Mouse (Mus musculus): ENCODE results near the gene Zfp13.
"Not testable (repeated sequence)": the region's sequence is repeated elsewhere in the genome, so short reads cannot be mapped to it uniquely, and the experiment has no call there.

Gene Zfp13

GRCm38 (mm10) chr17:23549441-23549840 is 49.8 kb downstream of the Zfp13 start:
- DNase-seq = peak; percentile 33

- peak; percentile 80 for DNase-seq
These were observed 50.7 kb downstream of the Zfp13 start for GRCm38 (mm10) chr17:23548615-23549014.

GRCm38 (mm10) chr17:23547681-23548443 is 51.4 kb downstream of the Zfp13 start:
- peak; percentile 1 for DNase-seq

GRCm38 (mm10) chr17:23546702-23547505 is 52.4 kb downstream of the Zfp13 start:
- peak; percentile 85 for DNase-seq

GRCm38 (mm10) chr17:23546333-23546701 is 53.0 kb downstream of the Zfp13 start:
- DNase-seq = peak; percentile 56

GRCm38 (mm10) chr17:23545841-23546240 is 53.4 kb downstream of the Zfp13 start:
- DNase-seq = peak; percentile 2

- DNase-seq = peak; percentile 1
These were observed 54.5 kb downstream of the Zfp13 start for GRCm38 (mm10) chr17:23544766-23545165.

GRCm38 (mm10) chr17:23543983-23544382 is 55.3 kb downstream of the Zfp13 start:
- DNase-seq = no peak

GRCm38 (mm10) chr17:23543325-23543724 is 56.0 kb downstream of the Zfp13 start:
- no peak for DNase-seq

- peak; percentile 17 for DNase-seq
These were observed 56.5 kb downstream of the Zfp13 start for GRCm38 (mm10) chr17:23542835-23543234.

- DNase-seq = peak; percentile 21
These were observed 57.1 kb downstream of the Zfp13 start for GRCm38 (mm10) chr17:23542004-23542720.

GRCm38 (mm10) chr17:23540605-23541475 is 58.4 kb downstream of the Zfp13 start:
- peak; percentile 2 for DNase-seq

GRCm38 (mm10) chr17:23540106-23540505 is 59.2 kb downstream of the Zfp13 start:
- no peak for DNase-seq

GRCm38 (mm10) chr17:23539608-23540007 is 59.7 kb downstream of the Zfp13 start:
- no peak for DNase-seq

GRCm38 (mm10) chr17:23538299-23539015 is 60.8 kb downstream of the Zfp13 start:
- DNase-seq = no peak

GRCm38 (mm10) chr17:23537554-23538255 is 61.6 kb downstream of the Zfp13 start:
- DNase-seq = no peak

GRCm38 (mm10) chr17:23535046-23535788 is 64.1 kb downstream of the Zfp13 start:
- DNase-seq = not testable (repeated sequence)

GRCm38 (mm10) chr17:23533591-23534490 is 65.4 kb downstream of the Zfp13 start:
- DNase-seq = not testable (repeated sequence)

GRCm38 (mm10) chr17:23531408-23531807 is 67.9 kb downstream of the Zfp13 start:
- not testable (repeated sequence) for DNase-seq
